Mouse (Mus musculus) liver, embryonic 11.5 days (tissue): ENCODE results near the gene B4galt5. TPM values are rescaled to one million over a fixed set of nuclear protein-coding genes. Genes with fewer than 3 reads are reported as not detected.

Experiments
- ATAC-seq: fragments of 200-750 bp; cut with Nextera tagmentation; replicated peaks from 2 replicates; pipeline ENCODE4 v1.8.0; 2017; ENCODE audit warnings: moderate number of reproducible peaks, mild to moderate bottlenecking, moderate TSS enrichment, moderate library complexity; ENCODE audit not compliant: low FRiP score
- DNase-seq: peaks from one replicate; pipeline ENCODE4 v3.0.0-alpha.2; 2017; ENCODE audit warnings: low spot score
- H3K27ac ChIP-seq: fragments of 300-500 bp; sonication (generic); 2 replicates; pipeline ENCODE4 v1.5.1; 2014; ENCODE audit warnings: mild to moderate bottlenecking, low read depth, low read length, control low read depth
- H3K27me3 ChIP-seq: fragments of 300-500 bp; sonication (generic); replicated peaks from 2 replicates; pipeline ENCODE4 v1.6.1; 2014; ENCODE audit warnings: low read length, mixed read lengths; ENCODE audit not compliant: control insufficient read depth, insufficient read depth
- H3K36me3 ChIP-seq: fragments of 300-500 bp; sonication (generic); 2 replicates; pipeline ENCODE4 v1.6.1; 2014; ENCODE audit warnings: mild to moderate bottlenecking, low read length, moderate library complexity, mixed read lengths; ENCODE audit not compliant: control insufficient read depth, insufficient read depth
- H3K4me1 ChIP-seq: fragments of 300-500 bp; sonication (generic); replicated peaks from 2 replicates; pipeline ENCODE4 v1.6.1; 2014; ENCODE audit warnings: low read length, mixed read lengths; ENCODE audit not compliant: control insufficient read depth, insufficient read depth
- H3K4me2 ChIP-seq: fragments of 300-500 bp; sonication (generic); 2 replicates; pipeline ENCODE4 v1.6.1; 2014; ENCODE audit warnings: mild to moderate bottlenecking, control low read depth, moderate library complexity
- H3K4me3 ChIP-seq: fragments of 300-500 bp; sonication (generic); 2 replicates; pipeline ENCODE4 v1.5.1; 2014; ENCODE audit warnings: low read depth, low read length, control low read depth
- H3K9ac ChIP-seq: fragments of 300-500 bp; sonication (generic); 2 replicates; pipeline ENCODE4 v1.6.1; 2014; ENCODE audit warnings: low read depth, low read length, control low read depth
- H3K9me3 ChIP-seq: fragments of 300-500 bp; sonication (generic); 2 replicates; pipeline ENCODE4 v1.6.1; 2016; ENCODE audit warnings: low read length, inconsistent platforms, mixed read lengths; ENCODE audit not compliant: control insufficient read depth
- WGBS: fragments of 180-500 bp; shearing (Covaris S2); extraction: QIAGEN DNeasy Blood & Tissue Kit; methylation state at CpG from one replicate; pipeline ENCODE4 v1.1.7; 2014; 5-methylcytosine and 5-hydroxymethylcytosine counted together
- polyA plus RNA-seq: library from polyadenylated mRNA; unstranded; fragments of >200 nt; fragmentation: Nextera tagmentation; extraction: Ambion mirVana; gene quantifications from 2 replicates; pipeline ENCODE4 v1.2.1, GENCODE M21; 2014

The B4galt5 gene
- polyA plus RNA-seq, 1 experiment from 2014 or later: 11.8 TPM

DNA sequence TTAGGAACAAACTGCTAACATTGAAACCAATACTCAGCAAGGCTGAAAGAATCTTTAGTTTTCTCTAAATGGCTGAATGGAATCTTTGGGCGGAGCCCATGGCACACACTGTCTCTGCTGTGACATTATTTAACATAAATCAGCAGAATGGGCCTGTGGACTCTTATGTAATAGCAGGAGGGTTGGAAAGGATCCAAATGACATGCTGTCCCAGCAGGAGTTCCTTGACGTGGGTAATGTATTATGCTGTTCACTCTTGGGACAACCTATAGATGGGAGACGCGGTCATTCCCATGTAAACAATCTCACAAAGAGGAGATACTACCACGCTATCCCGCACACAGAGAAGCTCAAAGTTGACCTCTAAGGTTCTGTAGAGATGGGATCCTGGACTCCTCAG lies 15.5 kb downstream of the B4galt5 start:
- DNase-seq: no peak
- 79% methylated on average over 6 of the region's 6 CpGs for WGBS
- no peak overlapping the region for H3K27ac ChIP-seq

DNA sequence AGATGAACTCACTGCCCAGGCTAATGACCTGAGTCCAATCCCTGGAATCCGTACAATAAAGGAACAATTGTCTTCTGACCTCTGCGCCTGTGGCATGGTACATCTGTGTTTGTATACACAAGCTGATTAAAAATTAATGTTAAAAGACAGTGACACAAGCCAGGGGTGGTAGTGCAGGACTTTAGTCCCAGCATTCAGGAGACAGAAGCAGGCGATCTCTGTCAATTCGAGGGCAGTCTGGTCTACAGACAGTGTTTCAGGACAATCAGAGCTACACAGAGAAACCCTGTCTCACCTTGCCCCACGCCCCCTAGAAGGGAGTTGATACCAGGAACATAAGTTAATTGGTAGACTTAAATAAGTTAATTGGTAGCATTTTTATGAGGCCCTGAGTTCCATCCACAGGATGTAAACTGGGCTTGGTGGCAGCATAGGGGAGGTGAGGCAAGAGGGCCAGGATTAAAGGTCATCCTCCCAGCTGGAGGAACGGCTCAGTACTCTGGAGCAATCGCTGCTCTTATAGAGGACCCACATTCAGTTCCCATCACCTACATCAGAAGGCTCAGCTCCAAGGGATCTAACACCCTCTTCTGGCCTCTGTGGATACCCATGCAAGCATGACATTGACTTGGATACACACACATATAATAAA lies 16.5 kb downstream of the B4galt5 start:
- Histone ChIP-seq H3K36me3 (no peaks in the 10 kb centered on the region), H3K27me3 (no peaks in the 10 kb centered on the region), H3K4me3 (no peak overlapping the region), H3K27ac (no peak overlapping the region), H3K4me1 (peaks cover 44% of the 10 kb centered on the region), H3K9ac (no peak overlapping the region), H3K9me3 (no peaks in the 10 kb centered on the region), H3K4me2 (no peak overlapping the region)
- DNase-seq: no peak
- 68% methylated on average over 7 of the region's 7 CpGs for WGBS
- ATAC-seq: no peak

More for the DNA sequence above, 15.5 kb downstream of the B4galt5 start:
- no peak overlapping the region for H3K4me2 ChIP-seq
- no peak for ATAC-seq
- H3K27me3 ChIP-seq: no peaks in the 10 kb centered on the region
- no peak overlapping the region for H3K9ac ChIP-seq
- no peak overlapping the region for H3K4me3 ChIP-seq
- H3K4me1 ChIP-seq: peaks cover 54% of the 10 kb centered on the region
- H3K36me3 ChIP-seq: no peaks in the 10 kb centered on the region
- H3K9me3 ChIP-seq: no peaks in the 10 kb centered on the region

DNA sequence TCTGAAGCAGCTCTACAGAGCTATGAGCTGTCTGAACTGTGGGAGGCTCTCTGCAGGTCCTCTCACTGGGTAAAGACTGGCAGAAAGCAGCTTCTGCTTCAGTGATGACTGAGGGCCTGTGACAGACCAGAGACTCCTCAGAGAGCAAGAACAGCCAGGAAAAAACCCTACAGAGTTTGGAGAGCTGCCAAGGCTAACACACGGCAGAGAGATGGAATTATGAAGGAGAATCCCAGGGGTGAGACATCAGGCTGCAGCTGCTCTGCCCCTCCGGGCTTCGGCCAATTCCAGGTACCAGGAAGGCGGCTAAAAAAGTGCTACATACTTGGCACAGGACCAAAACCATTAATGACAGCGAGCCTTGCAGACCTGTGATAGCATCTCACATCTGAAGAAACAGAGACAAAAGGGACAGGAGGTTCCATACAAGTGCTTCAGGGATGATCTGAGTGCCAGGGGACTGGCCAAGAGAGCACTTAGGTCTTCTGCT lies 17.5 kb downstream of the B4galt5 start:
- WGBS: 67% methylated on average over 5 of the region's 5 CpGs
- Histone ChIP-seq H3K9me3 (no peaks in the 10 kb centered on the region), H3K4me1 (peaks cover 35% of the 10 kb centered on the region), H3K9ac (no peak overlapping the region), H3K4me3 (no peak overlapping the region), H3K27me3 (no peaks in the 10 kb centered on the region), H3K27ac (no peak overlapping the region), H3K36me3 (no peaks in the 10 kb centered on the region), H3K4me2 (no peak overlapping the region)
- no peak for DNase-seq
- no peak for ATAC-seq

DNA sequence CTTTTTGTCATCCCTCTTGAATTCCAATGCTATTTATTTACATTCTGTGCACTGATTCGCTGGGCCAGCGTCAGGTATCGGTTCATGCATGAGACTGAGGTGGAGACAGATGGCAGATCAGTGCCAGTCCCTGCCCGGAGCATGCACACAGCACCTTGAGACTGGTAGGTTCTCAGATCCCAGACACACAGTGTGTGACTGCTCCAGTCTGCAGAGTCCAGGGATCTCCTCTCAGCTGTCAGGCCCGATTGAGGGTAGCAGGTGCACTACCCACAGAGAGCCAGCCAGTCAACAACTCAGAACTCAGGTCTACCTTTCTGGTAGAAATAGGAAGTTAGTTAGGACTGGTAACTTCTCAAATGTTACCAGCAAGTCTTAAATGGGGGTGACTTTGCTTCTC lies 18.4 kb downstream of the B4galt5 start:
- ATAC-seq (no peak), DNase-seq (no peak)
- no peak overlapping the region for H3K27ac ChIP-seq
- no peak overlapping the region for H3K9ac ChIP-seq
- 84% methylated on average over 5 of the region's 5 CpGs for WGBS
- H3K27me3 ChIP-seq: no peaks in the 10 kb centered on the region
- H3K36me3 ChIP-seq: no peaks in the 10 kb centered on the region
- no peak overlapping the region for H3K4me3 ChIP-seq
- no peaks in the 10 kb centered on the region for H3K9me3 ChIP-seq
- no peak overlapping the region for H3K4me2 ChIP-seq
- peaks cover 26% of the 10 kb centered on the region for H3K4me1 ChIP-seq

DNA sequence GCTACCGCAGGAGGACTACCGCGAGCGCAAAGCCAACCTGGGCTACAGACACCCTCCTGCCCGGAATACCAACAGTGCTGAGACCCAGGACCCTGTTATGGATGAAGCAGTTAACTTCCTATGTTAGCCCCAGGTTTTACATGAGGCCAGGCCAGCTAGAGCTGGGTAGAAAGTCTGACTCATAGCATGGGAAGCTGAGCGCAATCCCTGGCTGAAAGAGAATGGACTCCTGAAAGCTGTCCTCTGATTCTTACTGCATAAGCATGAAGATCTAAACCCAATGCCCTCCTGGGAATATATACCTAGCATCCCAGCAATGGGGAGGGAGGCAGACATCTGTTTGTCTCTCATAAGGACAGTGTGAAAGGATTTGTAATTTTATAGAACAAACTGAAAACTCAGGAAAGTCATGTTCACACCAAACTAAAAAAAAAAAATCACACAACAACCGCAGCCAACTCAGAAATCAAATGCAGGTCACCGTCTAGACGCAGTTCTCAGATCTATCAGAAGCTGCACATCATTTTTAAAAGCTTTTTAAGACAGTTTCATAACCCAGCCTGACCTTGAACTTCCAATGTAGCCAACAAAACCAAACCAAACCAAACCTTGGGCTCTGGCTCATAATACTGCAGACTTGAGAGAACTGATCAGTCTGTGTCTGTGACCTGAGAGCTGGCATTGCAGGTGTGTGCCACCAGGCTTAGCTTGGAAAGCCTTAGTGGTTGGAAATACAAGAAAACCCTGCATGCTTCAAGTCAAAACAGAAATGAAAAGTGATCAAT lies 19.3 kb downstream of the B4galt5 start:
- DNase-seq (no peak), ATAC-seq (no peak)
- Histone ChIP-seq H3K36me3 (no peaks in the 10 kb centered on the region), H3K27ac (no peak overlapping the region), H3K4me1 (peaks cover 22% of the 10 kb centered on the region), H3K4me2 (no peak overlapping the region), H3K4me3 (no peak overlapping the region), H3K9ac (no peak overlapping the region), H3K9me3 (no peaks in the 10 kb centered on the region), H3K27me3 (no peaks in the 10 kb centered on the region)
- 89% methylated on average over 9 of the region's 9 CpGs for WGBS

DNA sequence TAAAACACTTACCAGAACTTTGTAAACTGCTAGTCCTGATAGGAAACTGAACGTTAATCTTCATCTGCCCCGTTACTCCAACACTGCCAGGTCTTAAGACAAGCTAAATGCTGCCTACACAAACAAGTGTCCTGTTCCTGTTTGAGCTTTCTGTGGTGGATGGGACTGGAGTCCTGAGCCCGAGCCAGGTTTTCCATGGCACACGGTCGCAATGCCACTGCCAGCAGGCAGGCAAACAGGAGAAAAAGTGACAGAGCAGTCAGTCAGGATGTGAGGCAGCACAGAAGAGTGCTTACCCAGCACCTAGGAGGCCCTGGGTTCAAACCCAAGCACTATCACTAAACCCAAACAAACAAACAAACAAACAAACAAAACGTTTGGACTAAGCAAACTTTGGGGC lies 20.6 kb downstream of the B4galt5 start:
- Histone ChIP-seq H3K9me3 (no peaks in the 10 kb centered on the region), H3K4me2 (no peak overlapping the region), H3K36me3 (no peaks in the 10 kb centered on the region), H3K9ac (no peak overlapping the region), H3K27me3 (no peaks in the 10 kb centered on the region), H3K4me3 (no peak overlapping the region), H3K27ac (no peak overlapping the region), H3K4me1 (peaks cover 18% of the 10 kb centered on the region)
- 72% methylated on average over 6 of the region's 6 CpGs for WGBS
- ATAC-seq (no peak), DNase-seq (no peak)

DNA sequence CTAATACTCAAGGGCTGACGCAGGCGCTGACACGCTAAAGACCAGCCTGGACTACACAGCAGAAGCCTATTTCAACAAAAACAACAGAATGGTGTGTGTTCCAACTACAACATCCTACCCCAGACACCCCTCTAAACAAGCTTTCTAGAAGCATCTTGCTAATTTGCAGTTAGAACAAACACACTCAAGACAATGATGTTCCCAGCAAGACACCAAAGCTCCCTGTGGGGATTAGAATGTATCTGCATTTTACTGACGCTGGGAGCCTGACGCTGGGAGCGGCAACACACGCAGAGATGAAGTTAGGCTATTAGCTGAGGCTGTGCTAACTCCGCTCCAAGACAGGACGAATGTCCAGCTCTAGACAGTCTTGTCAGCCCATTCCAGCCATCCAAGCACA lies 22.4 kb downstream of the B4galt5 start:
- 80% methylated on average over 9 of the region's 9 CpGs for WGBS

DNA sequence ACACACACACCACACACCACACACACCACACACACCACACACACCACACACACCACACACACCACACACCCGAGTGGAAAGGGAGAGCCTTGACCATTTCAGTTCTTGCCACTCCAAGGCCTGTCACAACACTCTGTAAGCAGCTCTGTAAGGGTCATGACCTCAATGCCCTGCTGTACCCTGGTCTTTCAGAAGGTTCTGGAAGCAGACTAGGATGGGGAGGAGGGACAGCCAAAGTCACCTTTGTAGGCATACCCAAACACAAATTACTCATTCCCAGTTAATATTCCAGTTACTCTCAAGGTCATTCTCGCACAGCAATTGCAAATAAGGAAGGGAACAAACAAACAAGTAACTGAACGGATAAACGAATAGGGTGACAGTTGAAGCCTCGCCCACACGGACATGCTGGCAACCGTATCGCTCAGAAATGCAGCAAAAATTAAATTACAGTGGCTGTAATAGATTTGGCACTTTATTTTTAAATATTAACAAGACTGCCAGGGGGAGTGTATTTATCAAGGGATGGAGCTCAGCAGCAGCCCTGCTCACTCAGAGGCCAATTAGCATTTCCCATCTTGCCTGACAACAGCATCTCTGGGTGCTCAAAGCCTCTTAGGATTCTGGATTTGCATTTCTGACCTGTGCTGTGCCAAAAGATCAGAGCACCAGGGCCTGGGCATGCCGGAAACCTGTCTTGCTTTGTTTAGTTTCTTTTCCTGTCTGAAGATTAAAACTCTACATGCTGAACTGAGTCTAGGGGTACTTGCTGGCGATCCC lies 24.6 kb downstream of the B4galt5 start:
- Histone ChIP-seq H3K27me3 (no peaks in the 10 kb centered on the region), H3K4me3 (no peak overlapping the region), H3K36me3 (no peaks in the 10 kb centered on the region), H3K4me1 (peaks cover 12% of the 10 kb centered on the region), H3K9me3 (no peaks in the 10 kb centered on the region), H3K27ac (no peak overlapping the region), H3K4me2 (no peak overlapping the region), H3K9ac (no peak overlapping the region)
- ATAC-seq (no peak), DNase-seq (no peak)
- WGBS: 77% methylated on average over 10 of the region's 10 CpGs

More for the DNA sequence above, 22.4 kb downstream of the B4galt5 start:
- Histone ChIP-seq H3K9me3 (no peaks in the 10 kb centered on the region), H3K4me2 (no peak overlapping the region), H3K4me1 (peaks cover 11% of the 10 kb centered on the region), H3K27me3 (no peaks in the 10 kb centered on the region), H3K27ac (no peak overlapping the region), H3K36me3 (no peaks in the 10 kb centered on the region), H3K4me3 (no peak overlapping the region), H3K9ac (no peak overlapping the region)
- DNase-seq (no peak), ATAC-seq (no peak)
